Mouse (Mus musculus) cortical plate, adult 2 months (tissue): ENCODE results near the gene Rnf168.

Experiments
- CTCF ChIP-seq: fragments of 200-500 bp; IDR thresholded peaks from 2 replicates; pipeline ENCODE4 v1.5.1; 2011; ENCODE audit warnings: mild to moderate bottlenecking, control low read depth, low read length; ENCODE audit not compliant: insufficient read depth; ENCODE audit errors: extremely low read depth
- POLR2A ChIP-seq: fragments of 200-500 bp; IDR thresholded peaks from 2 replicates; pipeline ENCODE4 v1.6.1; 2011; ENCODE audit warnings: mild to moderate bottlenecking, low read length, control low read depth; ENCODE audit not compliant: insufficient read depth; ENCODE audit errors: extremely low read depth

DNA sequence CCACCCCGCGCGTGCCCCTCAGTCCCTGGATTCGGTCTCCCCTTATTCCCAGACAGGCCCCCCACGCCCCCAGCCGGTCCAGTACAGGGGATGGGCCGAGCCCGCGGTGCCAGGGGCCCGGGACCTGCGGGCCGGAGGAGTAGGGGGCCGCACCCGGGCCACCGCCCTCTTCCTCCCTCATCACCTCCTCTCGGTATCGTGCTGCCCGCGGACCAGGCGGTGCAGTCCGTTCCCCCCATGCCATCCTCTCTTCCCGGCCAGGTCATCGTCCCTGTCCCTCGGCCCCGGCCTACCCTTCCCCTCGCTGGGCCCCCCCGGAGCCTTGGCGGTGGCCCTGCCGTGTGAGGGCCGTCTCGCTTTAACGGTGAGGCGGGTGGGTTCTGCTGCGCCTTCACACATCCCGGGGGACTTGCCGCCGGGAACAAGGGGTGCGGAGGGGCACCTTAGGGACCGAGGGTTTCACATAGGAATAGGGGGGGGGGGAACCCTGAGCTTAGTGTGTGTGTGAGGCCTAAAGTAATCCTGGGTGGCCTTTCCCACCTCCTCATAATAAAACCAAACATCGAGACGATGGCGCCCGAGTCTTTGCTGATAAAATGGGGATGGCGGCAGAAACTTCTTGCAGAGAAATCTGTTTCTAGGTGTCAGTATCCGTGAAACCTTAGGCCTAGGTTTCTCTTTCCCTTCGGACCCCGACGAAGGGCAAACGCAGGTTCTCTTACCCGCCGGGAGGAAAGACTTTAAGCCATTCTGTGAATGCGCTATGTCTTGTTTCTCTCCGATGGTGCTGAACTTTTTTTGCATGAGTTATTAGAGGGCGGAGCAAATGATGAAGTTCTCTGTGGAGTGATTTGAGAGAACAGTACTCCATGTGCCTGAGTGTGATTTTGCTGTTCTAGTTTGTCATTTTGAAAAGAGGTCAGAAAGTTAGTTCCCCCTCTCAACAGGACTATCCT, 55.6 kb downstream of the Rnf168 start:
- TF ChIP-seq CTCF (no peak), POLR2A (no peak)
